Mouse (Mus musculus) WW6 (cell line): ENCODE data around the gene 4933427D14Rik.
"Not testable (repeated sequence)": the region's sequence is repeated elsewhere in the genome, so short reads cannot be mapped to it uniquely, and the experiment has no call there.

Experiments used
- DNase-seq: peaks from one replicate; pipeline ENCODE4 v3.0.0-alpha.2; 2013; ENCODE audit warnings: low read depth, low spot score

The 4933427D14Rik gene

DNA sequence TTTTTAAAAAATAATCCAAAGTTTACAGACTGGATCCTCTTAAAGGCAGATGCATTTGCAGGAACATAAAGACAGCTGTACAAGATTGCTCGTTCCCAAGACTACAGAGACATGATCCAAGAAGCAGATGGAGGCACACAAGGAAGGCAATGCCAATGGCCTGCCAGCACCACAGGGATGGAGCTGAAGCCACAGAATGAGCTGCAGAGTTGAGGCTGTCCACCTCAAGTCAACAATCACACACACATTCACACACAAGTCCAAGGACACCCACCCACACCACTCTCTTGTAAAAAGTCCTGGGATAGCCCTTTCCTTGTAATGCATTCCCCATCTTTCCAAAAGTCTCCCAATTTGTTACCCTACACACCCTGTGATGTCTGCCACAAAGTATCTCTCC lies 3.8 kb downstream of the 4933427D14Rik start:
- DNase-seq: no peak

DNA sequence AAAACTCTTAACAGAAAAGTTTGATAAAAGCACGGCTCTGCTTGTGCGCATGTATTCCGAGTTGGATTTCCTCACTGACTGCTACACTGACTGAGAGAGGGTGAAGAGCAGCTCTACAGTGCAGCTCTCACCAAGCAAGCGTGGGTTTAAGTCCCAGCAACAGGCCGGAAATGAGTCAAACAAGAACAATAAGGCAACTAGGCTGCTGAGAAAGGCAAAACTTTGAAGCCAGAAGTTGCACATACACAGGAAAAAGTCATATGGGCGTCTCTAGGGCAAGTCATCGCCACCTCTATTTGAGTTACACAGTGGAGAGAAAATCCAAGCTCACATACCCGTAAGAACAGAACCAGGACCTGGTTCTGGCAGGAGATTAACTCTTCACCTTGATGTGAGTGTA lies 10.8 kb downstream of the 4933427D14Rik start:
- DNase-seq: no peak

DNA sequence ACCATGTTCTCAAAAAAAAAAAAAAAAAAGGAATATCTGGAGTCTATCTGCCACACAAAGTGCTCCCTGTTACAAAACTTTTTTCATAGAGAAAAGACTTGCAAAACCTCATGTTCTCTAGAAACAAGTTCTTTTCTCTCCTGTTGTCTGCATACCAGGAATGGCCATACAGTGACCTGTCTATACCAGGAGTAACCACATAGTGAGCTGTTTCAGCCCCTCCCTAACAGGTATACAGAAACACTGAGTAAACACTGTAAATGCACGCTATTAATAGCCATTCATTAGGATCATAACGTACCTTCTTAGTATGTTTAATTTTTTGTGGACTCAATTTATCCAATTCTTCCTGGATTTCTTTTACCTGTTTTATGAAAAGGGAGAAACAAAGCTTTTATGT lies 13.0 kb downstream of the 4933427D14Rik start:
- DNase-seq: no peak

DNA sequence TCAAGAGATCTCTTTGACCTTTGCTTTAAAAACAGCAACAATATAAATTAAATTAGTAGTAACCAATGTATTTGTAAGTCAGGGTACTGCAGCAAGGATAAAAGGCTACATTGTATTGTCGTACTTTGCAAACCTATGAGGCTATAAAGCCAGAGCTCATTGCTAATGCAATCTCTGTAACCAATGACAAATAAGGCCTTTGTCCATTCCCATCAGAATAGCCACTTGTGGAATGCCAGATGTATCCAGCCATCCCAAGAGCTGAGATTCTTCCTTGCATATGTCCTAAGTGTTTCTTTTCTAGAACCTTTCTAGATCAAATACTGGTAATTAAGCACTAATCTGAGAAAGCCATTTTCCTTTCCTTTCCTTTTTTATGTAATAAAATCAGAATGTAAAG lies 16.4 kb downstream of the 4933427D14Rik start:
- no peak for DNase-seq

DNA sequence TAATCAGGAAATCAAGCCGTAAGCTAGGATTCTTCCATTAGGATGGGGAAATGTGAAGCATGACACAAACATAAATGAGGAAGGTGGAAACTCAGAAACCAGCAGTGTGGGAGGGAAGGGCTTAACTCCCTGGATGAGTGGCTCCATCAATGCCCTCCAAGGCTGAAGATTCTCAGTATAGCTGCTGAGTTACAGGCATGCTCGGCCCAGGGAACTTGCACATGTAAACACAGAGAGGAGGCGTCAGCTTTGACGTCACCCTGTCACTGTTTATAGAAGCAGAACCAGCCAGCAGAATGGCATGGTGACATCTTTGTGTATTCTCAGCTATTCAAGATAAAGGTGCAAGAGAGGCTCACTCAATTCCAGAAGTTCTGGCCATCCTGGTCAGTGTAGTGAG lies 23.0 kb downstream of the 4933427D14Rik start:
- DNase-seq: no peak

DNA sequence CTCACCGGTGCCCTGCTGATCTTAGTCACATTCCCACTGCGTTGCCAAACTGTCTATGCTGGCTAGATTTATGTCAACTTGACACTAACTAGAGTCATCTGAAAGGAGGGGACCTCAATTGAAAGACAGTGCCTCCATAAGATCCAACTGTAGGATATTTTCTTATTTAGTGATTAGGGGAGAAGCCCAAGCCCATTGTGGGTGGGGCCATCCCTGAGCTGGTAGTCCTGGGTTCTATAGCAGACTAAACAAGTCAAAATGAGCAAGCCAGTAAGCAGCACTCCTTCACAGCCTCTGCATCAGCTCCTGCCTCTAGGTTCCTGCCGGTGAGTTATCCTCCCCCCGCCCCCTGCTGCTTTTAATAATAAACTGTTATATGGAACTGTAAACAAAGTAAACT lies 26.1 kb downstream of the 4933427D14Rik start:
- no peak for DNase-seq

DNA sequence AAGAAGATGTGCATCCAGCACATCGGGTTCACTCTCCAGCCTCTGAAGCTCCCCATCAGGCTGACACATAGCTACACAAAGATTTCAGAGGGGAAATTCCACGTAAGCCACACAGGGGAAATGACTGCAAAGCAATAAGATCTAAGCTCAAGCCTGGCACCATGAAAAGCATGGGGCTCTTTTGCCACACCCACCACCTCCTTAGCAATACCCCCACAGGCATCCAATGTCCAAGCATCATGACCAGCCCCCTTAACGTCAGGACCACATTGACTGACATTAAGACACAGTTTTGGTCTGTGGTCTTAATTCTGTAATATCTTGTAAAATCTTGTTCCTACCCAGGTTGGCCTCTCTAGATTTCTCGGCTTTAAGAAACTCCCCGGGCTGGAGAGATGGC lies 26.7 kb downstream of the 4933427D14Rik start:
- no peak for DNase-seq

DNA sequence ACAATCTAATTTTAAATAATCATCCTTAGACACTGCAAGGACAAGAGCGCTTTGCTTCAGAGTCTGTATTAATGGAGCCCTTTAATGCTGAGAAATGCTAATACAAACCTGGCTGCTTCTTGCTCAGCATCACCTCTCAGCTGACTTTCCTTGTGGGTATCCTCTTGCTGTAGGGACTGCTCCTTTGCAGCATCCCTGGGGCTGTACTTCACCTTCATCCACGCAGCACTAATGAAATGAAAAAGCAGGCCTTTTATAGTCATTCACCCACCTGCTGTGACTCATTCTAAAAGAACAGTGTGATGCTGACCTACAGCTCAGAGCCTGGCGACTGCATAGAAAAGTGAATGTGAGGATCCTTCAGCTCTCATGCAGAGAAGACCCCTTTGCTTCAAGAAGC lies 30.7 kb downstream of the 4933427D14Rik start:
- peak; percentile 11 for DNase-seq

DNA sequence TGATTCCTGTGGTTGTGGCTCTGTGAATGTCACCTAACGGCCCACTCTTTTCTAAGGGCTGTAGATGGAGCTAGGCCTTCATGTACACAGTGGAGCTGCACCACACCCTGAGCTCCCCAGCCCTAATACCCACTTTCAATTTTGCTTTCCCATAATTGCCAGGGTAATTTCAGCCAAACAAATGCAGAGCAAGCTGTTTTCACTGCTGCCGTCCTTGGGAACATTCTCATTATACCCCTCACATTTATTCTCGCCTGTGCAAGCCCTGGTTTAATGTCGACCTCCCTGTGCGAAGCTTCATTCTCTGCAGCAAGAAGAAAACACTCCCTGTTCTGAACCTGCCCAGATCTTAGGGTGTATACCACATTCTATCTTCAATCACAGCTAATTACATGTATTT lies 31.3 kb downstream of the 4933427D14Rik start:
- DNase-seq: no peak

DNA sequence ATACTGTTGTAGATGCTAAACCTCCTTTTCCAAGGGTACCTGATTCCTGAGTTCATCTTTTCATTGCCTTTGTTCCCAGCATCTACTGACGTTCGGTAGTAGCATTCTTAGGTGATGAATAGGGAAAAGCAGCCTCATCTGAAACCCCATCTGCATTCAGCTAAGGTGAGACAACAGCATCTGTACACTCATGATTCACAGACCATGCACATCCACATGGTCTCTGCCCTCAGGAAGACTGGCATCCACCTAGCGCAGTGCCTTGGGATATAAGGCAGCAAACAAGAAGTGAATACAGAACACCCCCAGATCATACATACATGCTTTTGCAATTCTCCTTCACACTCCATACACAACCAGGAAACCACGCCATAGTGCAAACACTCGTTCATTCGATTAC lies 32.5 kb downstream of the 4933427D14Rik start:
- no peak for DNase-seq

DNA sequence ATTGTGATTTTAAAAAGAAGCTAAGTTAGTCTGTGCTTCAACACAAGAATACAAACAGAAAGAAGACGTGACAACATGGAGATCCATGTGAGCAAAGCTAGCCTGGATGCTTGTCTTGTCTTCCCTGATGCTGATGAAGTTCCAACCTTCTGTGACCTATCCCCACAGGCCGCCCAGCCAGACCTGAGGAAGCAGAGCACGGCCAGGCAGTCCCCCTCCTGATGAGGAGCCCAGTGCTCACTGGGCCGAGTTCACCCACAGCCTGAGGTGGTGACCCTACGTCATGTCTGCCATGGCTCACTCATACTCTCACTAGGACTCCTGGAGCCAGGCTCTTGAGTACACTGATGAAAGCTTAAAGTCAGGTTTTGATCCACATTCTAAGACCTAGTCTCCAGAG lies 33.8 kb downstream of the 4933427D14Rik start:
- DNase-seq: no peak

DNA sequence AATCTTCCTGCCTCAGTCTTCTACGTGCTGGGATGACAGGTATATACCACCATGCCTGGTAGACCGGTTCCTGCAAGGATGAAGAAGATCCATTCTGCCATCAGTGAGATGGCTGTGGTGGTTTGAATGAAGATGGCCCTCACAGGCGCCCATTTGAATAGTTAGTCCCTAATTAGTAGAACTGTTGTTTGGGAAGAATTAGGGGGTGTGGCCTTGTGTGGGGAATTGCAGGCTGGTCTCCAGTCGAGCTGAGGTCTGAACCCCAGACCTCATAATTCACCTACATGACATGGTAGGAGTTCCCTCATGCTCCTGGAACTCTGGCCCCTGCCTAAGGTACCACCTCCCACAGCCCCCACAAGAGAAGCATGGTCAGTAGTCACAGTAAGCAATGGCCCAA lies 35.4 kb downstream of the 4933427D14Rik start:
- not testable (repeated sequence) for DNase-seq

DNA sequence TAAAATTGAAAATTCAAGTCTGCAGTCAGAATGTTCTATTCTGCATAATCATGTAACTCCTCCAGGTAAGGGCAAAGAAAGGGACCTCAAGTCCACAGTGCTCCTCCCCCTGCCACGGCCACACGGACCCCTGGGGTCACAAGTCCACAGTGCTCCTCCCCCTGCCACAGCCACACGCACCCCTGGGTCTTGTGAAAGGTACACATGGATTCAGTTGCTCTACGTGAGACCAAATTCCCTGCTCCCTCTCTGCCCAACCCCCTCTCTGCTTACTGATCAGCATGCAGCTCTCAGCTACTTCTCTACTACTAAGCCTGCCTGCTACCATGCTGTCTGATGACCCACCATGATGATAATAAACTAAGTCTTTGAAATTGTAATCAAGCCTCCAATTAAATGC lies 37.4 kb downstream of the 4933427D14Rik start:
- no peak for DNase-seq

DNA sequence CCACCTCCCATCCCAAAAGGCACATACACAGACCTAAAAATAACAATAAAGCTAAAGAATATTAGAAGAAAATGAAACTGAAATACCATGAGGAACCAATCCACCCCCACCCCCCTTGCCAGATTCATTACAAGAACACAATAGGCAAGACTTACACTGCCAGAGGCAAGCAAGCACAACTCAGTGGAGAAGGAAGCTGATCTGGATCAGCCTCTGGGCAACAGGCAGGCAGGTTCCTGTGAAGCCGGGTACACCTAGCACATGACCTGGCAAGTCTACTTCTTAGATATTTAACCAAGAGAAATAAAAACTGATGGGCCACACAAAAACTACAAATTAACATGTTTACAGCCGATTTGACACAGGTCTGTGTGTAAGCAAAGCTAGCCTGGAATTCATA lies 44.1 kb downstream of the 4933427D14Rik start:
- no peak for DNase-seq

DNA sequence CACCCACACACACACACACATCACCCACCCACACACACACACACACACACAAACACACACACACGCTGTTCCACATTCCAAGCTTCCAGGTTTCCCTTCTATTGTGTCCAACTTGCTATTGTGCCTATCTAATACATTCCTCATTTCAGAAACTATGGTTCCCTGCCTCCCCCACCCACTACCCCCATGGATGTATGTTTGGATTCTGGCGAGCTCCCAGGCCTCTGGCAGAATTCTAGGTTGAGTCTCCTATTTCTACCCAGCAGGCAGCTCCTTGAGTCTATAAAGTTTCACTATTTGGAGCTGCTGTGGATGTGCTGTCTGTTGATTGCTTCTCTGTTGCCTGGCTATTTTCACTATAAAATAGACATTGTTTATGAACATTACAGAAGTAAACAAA lies 50.6 kb downstream of the 4933427D14Rik start:
- DNase-seq: no peak

DNA sequence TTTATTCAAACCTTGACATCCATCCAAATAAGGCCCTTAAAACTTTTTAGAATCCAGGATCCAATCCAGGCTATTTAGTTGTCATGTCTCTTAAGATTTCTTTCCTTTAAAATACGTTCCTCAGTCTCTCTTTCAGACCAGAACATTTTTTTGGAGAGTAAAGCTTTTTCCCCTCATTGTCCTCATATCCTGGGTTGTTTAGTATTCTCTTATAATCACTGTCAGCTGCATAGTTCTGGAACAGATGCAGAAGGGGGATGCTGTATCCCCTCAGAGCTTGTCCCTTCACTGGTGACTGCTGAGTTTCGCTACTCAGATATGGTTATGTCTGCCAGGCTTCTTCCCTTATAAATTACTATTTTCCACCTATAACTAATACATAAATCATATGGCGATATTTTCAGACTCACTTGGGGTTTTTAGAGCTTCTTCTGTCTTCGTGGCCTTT lies 51.3 kb downstream of the 4933427D14Rik start:
- DNase-seq: no peak

DNA sequence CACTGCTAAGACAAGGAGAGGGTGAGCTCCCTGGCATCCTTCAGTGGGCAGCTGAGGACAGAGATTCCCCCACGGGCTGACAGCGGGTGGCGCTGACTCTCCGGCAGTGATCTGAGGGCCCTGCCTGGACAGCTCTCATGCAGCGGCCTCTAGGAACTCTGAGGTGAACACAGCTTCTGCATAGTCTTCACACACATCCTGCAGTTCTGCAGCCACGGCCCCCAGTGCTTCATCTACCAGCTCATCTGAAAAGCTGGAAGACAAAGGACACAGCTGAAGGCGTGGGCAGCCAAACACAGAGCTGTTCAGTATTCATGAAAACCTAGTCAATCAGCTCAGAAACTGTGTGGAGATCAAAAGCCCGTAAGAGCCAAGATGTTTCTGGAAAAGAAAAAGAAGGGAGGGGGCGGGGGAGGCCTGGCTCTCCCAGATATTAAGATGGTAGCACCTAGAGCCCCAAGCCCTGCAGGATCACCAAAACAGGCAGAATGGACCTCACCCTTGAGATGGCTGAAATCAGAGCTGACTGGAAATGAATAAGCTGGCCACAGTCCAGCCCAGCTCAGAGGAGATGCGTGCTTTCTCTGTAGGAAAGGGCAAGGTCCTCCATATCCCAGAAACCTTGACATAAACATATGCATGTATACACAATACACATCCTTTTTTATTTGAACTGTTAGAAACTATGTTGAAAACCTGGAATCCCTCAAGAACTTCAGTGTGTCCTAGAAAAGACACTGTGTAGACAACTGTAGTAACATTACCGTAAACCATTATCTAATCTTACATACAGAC lies 51.9 kb downstream of the 4933427D14Rik start:
- DNase-seq: no peak

DNA sequence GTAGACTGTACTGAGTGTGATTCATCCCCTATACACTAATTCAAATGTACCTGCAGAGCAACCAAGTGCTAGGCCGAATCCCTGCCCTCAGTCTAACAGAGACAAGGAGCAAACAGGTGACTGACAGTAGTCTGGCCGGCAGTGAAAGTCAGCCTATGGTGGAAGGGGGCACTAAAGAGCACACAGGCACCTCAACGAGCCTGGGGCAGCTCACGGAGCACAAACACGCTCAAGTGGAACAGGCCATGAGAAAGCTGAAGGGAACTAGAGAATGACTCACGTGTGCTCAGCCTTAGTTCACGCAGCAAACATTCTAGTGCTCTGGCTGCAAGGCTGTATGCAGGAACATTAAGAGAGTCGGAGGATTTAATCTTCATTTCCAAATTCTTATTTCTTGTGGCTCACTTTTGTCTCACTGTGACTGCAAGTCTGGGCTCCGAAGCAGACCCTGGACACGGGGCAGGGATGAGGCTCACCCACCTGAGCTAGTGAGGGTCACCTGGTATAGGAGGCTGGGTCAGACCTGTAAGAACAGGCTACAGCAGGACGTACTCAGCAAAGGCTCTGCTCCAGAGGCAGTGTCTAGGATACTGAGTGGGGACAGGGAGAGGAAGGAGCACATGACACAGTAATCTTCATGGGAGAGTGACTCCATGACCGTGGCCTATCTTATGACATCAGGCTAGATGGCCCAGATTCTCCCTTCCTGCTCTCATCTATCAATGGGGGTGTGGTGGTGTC lies 54.0 kb downstream of the 4933427D14Rik start:
- DNase-seq: no peak

DNA sequence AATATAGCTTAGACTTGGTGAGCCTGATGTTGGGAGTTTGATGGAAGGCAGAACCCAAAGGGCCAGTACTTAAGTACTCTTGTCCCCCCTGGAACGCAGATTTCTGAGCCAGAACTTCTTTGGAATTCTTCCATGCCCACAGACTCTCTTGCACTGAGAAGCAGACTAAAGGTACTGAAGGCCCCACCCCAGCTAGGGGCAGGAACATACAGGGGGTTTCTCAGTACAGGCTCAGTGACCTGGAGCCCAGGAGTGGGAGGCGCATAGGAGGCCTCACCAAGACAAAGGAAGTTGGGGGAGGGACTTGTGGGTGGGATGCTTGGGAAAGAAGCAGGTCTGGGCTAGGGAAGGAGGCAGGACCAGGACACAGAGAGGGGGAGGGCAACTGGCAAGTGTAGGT lies 56.1 kb downstream of the 4933427D14Rik start:
- DNase-seq: no peak

DNA sequence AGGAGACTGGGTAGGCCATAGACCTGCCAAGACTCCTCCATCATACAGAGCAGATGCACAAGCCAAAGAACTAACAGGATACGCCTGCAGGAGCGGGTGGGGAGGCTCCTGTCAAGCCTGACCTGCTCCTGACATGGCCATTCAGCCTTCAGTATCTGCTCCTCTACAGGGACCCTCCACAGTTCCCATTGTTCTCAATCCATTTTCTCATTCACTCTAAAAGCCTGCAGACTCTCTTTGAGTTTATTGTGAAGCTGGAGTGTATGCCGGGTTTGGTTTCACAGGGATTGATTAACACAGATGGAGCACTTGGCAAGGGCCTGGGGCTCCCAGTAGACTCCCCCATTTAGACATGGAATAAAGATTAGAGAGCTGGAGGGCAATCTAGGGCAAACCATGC lies 59.3 kb downstream of the 4933427D14Rik start:
- DNase-seq: no peak

DNA sequence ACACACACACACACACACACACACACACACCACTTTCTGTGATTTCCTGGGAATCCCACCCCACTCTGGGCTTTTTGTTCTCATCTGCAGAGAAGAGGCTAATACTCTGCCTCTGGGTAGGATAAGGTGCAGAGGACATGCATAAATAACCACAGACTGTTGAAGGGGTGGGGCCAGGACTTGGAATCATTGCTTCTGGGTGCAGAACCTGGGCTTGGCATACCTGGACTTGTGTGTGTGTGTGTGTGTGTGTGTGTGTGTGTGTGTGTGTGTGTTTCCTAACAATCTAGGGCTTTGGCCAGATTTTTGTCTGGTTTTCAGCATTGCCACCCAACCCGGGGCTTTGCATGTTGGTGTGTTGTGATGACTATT lies 61.4 kb downstream of the 4933427D14Rik start:
- DNase-seq: no peak

DNA sequence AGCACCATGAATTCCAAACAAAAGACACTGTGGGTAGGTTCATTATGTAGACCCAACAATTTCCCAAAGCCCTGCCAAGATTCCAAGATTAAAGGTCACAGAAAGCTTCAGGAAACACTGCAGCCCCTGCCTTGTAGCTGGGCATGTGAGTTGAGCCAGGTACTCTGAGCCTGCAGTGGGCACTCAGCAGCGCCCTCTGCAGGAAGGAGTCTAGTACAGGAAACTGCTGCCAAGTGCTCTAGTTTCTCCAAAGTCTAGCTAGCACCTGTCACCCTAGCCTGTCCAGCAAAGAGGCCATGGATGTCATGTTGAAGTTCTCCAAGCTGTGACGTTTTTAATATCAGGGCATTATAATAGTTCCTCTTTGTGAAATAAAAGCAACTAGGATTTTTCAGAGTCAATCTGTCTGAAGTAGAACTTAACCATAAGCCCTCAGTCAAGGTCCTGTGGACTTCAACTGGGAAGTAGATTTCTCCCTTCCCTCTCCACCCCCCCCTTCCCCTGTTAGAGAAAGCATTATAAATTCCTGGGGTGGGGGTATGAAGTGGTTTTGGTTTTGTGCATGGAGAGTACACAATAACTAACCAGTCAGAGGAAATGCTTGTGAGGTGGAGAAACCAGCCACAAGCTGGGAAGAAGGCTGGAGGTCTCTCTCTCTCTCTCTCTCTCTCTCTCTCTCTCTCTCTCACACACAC lies 61.9 kb downstream of the 4933427D14Rik start:
- peak; percentile 49 for DNase-seq

DNA sequence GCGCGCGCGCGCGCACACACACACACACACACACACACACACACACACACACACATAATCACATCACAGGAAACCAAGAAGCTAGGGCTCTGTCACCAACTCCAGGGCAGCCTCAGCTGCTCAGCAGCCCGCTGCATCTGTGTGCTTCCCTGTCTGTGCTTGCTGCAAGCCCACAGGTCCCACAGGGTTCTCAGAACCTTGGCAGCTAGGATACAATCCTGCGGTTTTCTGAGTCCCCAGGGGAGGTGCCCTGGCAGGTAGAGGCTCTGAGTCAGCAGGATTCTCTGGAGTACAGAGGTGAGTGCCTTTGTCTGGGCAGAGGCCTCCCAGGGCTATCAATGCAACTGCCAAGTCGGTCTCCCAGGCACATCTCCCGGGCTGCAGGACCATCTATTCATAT lies 64.4 kb downstream of the 4933427D14Rik start:
- no peak for DNase-seq
